19 mouse cellular contexts compared by ENCODE assay signal in genomic region chr15:99511797-99512525, GRCm38 (mm10). TPM values are rescaled to one million over a fixed set of nuclear protein-coding genes. Genes with fewer than 3 reads are reported as not detected.
DNase-seq lines count a peak whose midpoint lies in the region; ATAC-seq lines count a peak whose summit lies in the region.
"Had no signal": no experiment of that assay in that cellular context is flagged by ENCODE, and none has a peak within 500 bp of the region (broad histone marks: within the 10 kb centered on the region; RNA-seq: fewer than 3 reads in every experiment).

No protein-coding gene starts in this region.

- H3K4me2 ChIP-seq in kidney, embryonic 15.5 days: no peak overlapping the region
- H3K4me2 ChIP-seq: heart, embryonic 15.5 days; hindbrain, embryonic 12.5 days; limb, embryonic 13.5 days; liver, embryonic 15.5 days had no signal

- no peaks in the 10 kb centered on the region for H3K9me3 ChIP-seq in kidney, embryonic 15.5 days (replicated peaks)
- H3K9me3 ChIP-seq: forebrain, embryonic 10.5 days; hindbrain, embryonic 12.5 days; limb, embryonic 13.5 days; liver, embryonic 15.5 days had no signal

- ATAC-seq in kidney, embryonic 15.5 days (replicated peaks; ENCODE audit: low FRiP score): no peak
- ATAC-seq: midbrain, embryonic 16.5 days had no signal

- no peak overlapping the region for H3K9ac ChIP-seq in kidney, embryonic 15.5 days
- H3K9ac ChIP-seq: heart, embryonic 15.5 days; limb, embryonic 13.5 days; liver, embryonic 15.5 days had no signal

- DNase-seq in kidney, adult 18-20 months: peak; percentile 23
- DNase-seq in urinary bladder, postnatal 14 days (ENCODE audit: low spot score): peak; percentile 38
- DNase-seq in urinary bladder, adult 2 months (ENCODE audit: low spot score): no peak
- peak; percentile 70 to 75 for DNase-seq in cerebellum, postnatal 36 days
- no peak for DNase-seq in frontal cortex, postnatal 36 days (ENCODE audit: low spot score in 2 of 2)
- no peak for DNase-seq in thymus, postnatal 4 days
- DNase-seq in left cerebral cortex, postnatal 36 days (ENCODE audit: low spot score in 2 of 2): no peak
- DNase-seq: B cell, adult 2 months; heart, adult 18-20 months; thymus, postnatal 14 days had no signal

- peaks cover 34% of the 10 kb centered on the region for H3K4me1 ChIP-seq in kidney, embryonic 15.5 days
- H3K4me1 ChIP-seq: heart, embryonic 15.5 days; limb, embryonic 13.5 days had no signal

- intact Hi-C loops in left cerebral cortex, postnatal 36 days (cut with DNase I): no loop called here

- no peak overlapping the region for H3K27ac ChIP-seq in kidney, embryonic 15.5 days
- H3K27ac ChIP-seq: forebrain, embryonic 10.5 days; heart, embryonic 15.5 days; hindbrain, embryonic 12.5 days; layer of hippocampus, adult 2 months; left cerebral cortex, adult 2 months; limb, embryonic 13.5 days; liver, embryonic 15.5 days had no signal

- WGBS in kidney, embryonic 15.5 days: 80% methylated on average over 15 of the region's 15 CpGs

- H3K27me3 ChIP-seq in kidney, embryonic 15.5 days: no peaks in the 10 kb centered on the region

- H3K36me3 ChIP-seq in kidney, embryonic 15.5 days: no peaks in the 10 kb centered on the region
- H3K36me3 ChIP-seq: forebrain, embryonic 10.5 days; heart, embryonic 15.5 days; hindbrain, embryonic 12.5 days; limb, embryonic 13.5 days; liver, embryonic 15.5 days had no signal

- no peak overlapping the region for H3K4me3 ChIP-seq in kidney, embryonic 15.5 days (replicated peaks)
- H3K4me3 ChIP-seq: forebrain, embryonic 10.5 days; heart, embryonic 15.5 days; hindbrain, embryonic 12.5 days; layer of hippocampus, adult 2 months; left cerebral cortex, adult 2 months; limb, embryonic 13.5 days; liver, embryonic 15.5 days had no signal

RNA-seq across cellular contexts. Expression of gene Faim2, which starts 16.0 kb away (rescaled TPM):
- 0.30 and 1.1 TPM in 2 replicates for polyA plus RNA-seq in kidney, embryonic 15.5 days (2015; fragmentation: Nextera tagmentation; extraction: Ambion mirVana)
- polyA plus RNA-seq in urinary bladder, adult 2 months (2012; rRNA removed): 0.22 and 0.57 TPM in 2 replicates
- total RNA-seq in left cerebral cortex, postnatal 36 days (2021): 100 to 1,000 TPM; 365 to 407 TPM

RNA-seq across cellular contexts. Expression of gene Bcdin3d, which starts 37.4 kb away (rescaled TPM):
- 15.6 and 17.3 TPM in 2 replicates for polyA plus RNA-seq in kidney, embryonic 15.5 days (2015; fragmentation: Nextera tagmentation; extraction: Ambion mirVana)
- polyA plus RNA-seq in urinary bladder, adult 2 months (2012; rRNA removed): 5.7 and 5.9 TPM in 2 replicates
- total RNA-seq in left cerebral cortex, postnatal 36 days (2021): 1 to 10 TPM; 3.9 to 6.6 TPM

RNA-seq across cellular contexts. Expression of gene Nckap5l, which starts 54.4 kb away (rescaled TPM):
- 9.5 and 11.1 TPM in 2 replicates for polyA plus RNA-seq in kidney, embryonic 15.5 days (2015; fragmentation: Nextera tagmentation; extraction: Ambion mirVana)
- polyA plus RNA-seq in urinary bladder, adult 2 months (2012; rRNA removed): 3.3 and 5.0 TPM in 2 replicates
- total RNA-seq in left cerebral cortex, postnatal 36 days (2021): 10 to 100 TPM; 19.4 to 21.4 TPM

Comparison
In these comparisons a context has a peak if more than half of its experiments do, and no peak if none do; other contexts are left out.
1. DNase-seq: peak in kidney, adult 18-20 months (single experiment), urinary bladder, postnatal 14 days (single experiment) and cerebellum, postnatal 36 days (2 of 2); none in urinary bladder, adult 2 months (single experiment), frontal cortex, postnatal 36 days (0 of 2), thymus, postnatal 4 days (single experiment) and left cerebral cortex, postnatal 36 days (0 of 2).